Mouse (Mus musculus) hindbrain, embryonic 14.5 days (tissue): ENCODE data around the gene Gatad2b. TPM values are rescaled to one million over a fixed set of nuclear protein-coding genes. Genes with fewer than 3 reads are reported as not detected.
"Not testable (repeated sequence)": the region's sequence is repeated elsewhere in the genome, so short reads cannot be mapped to it uniquely, and the experiment has no call there.

Source experiments
- ATAC-seq: fragments of 200-750 bp; cut with Nextera tagmentation; 2 replicates; pipeline ENCODE4 v1.8.0; 2017; ENCODE audit warnings: moderate number of reproducible peaks, mild to moderate bottlenecking, moderate TSS enrichment, moderate library complexity; ENCODE audit not compliant: low FRiP score
- DNase-seq: peaks from one replicate; pipeline ENCODE4 v3.0.0-alpha.2; 2015; ENCODE audit warnings: low spot score
- H3K27ac ChIP-seq: fragments of 300-500 bp; sonication (generic); 2 replicates; pipeline ENCODE4 v1.5.1; 2014; ENCODE audit warnings: mild to moderate bottlenecking, moderate library complexity
- H3K27me3 ChIP-seq: fragments of 300-500 bp; sonication (generic); 2 replicates; pipeline ENCODE4 v1.6.1; 2014; ENCODE audit warnings: mild to moderate bottlenecking, low read length, mixed read lengths; ENCODE audit not compliant: control insufficient read depth, insufficient read depth
- H3K36me3 ChIP-seq: fragments of 300-500 bp; sonication (generic); replicated peaks from 2 replicates; pipeline ENCODE4 v1.6.1; 2014; ENCODE audit not compliant: control insufficient read depth, insufficient read depth
- H3K4me1 ChIP-seq: fragments of 300-500 bp; sonication (generic); replicated peaks from 2 replicates; pipeline ENCODE4 v1.6.1; 2014; ENCODE audit warnings: antibody characterized with exemption, low read length, mixed read lengths; ENCODE audit not compliant: control insufficient read depth, insufficient read depth
- H3K4me2 ChIP-seq: fragments of 300-500 bp; sonication (generic); replicated peaks from 2 replicates; pipeline ENCODE4 v1.6.1; 2014; ENCODE audit warnings: mild to moderate bottlenecking, moderate library complexity
- H3K4me3 ChIP-seq: fragments of 300-500 bp; sonication (generic); replicated peaks from 2 replicates; pipeline ENCODE4 v1.5.1; 2014; ENCODE audit warnings: mild to moderate bottlenecking, low read length
- H3K9ac ChIP-seq: fragments of 300-500 bp; sonication (generic); 2 replicates; pipeline ENCODE4 v1.6.1; 2014
- H3K9me3 ChIP-seq: fragments of 300-500 bp; sonication (generic); 2 replicates; pipeline ENCODE4 v1.6.1; 2016; ENCODE audit warnings: low read length; ENCODE audit not compliant: control insufficient read depth
- WGBS: fragments of 180-500 bp; shearing (Covaris S2); extraction: QIAGEN DNeasy Blood & Tissue Kit; methylation state at CpG from one replicate; pipeline ENCODE4 v1.1.7; 2014; 5-methylcytosine and 5-hydroxymethylcytosine counted together
- polyA plus RNA-seq: library from polyadenylated mRNA; unstranded; fragments of >200 nt; fragmentation: Nextera tagmentation; extraction: Ambion mirVana; gene quantifications from 2 replicates; pipeline ENCODE4 v1.2.1, GENCODE M21; 2014

Gatad2b gene
- polyA plus RNA-seq, 1 experiment from 2014 or later, result 14.7 TPM

GRCm38 (mm10) chr3:90275286-90275685 is 17.7 kb upstream of the Gatad2b start:
- no peaks in the 10 kb centered on the region for H3K9me3 ChIP-seq
- H3K4me1 ChIP-seq, result no peaks in the 10 kb centered on the region
- H3K27me3 ChIP-seq, result no peaks in the 10 kb centered on the region
- H3K9ac ChIP-seq, result no peak overlapping the region
- 92% methylated on average over 11 of the region's 11 CpGs for WGBS
- no peak overlapping the region for H3K4me2 ChIP-seq
- ATAC-seq (no peak), DNase-seq (no peak)
- H3K4me3 ChIP-seq, result no peak overlapping the region
- no peak overlapping the region for H3K27ac ChIP-seq
- H3K36me3 ChIP-seq, result peaks cover 77% of the 10 kb centered on the region

DNA sequence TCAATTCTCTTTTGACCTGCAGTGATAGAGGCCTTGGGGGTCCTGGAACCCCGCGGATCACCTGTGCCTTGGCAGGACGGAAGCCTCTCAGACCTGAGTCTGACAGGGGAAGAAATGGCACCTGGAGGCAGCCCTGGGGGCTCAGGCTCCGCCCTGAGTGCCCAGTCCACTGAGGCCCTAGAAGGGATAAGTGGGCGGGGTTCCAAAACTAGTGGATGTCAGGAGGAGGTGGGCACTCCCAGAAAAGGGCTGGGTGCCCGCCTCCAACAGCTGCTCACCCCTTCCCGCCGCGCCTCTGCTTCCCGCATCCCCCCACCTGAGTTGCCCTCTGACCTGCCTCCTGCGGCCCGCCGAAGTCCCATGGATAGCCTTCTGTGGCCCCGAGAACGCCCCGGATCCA is 16.1 kb upstream of the Gatad2b start:
- no peaks in the 10 kb centered on the region for H3K4me1 ChIP-seq
- no peak overlapping the region for H3K4me2 ChIP-seq
- 44% methylated on average over 16 of the region's 16 CpGs for WGBS
- no peak overlapping the region for H3K4me3 ChIP-seq
- no peaks in the 10 kb centered on the region for H3K9me3 ChIP-seq
- H3K9ac ChIP-seq, result no peak overlapping the region
- H3K36me3 ChIP-seq, result peaks cover 81% of the 10 kb centered on the region
- ATAC-seq (no peak), DNase-seq (no peak)
- H3K27ac ChIP-seq, result no peak overlapping the region
- H3K27me3 ChIP-seq, result no peaks in the 10 kb centered on the region

DNA sequence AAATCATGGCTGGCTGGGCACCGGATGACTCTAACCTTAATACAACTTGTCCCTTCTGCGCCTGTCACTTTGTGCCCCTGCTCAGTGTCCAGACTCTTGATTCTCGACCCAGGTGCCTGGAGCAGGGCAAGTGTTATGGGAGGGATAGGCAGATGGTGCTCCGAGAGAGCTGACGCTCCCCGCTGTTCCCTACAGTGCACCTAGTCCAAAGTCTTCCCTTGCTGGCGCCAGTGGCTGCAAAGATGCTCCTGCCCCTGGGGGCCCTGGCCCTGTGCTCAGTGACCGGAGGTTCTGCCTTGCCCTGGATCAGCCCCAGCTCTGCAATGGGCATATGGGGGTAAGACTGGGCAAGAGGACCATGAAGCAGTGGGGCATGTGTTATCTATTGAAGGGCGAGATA is 15.2 kb upstream of the Gatad2b start:
- H3K4me2 ChIP-seq, result no peak overlapping the region
- no peak overlapping the region for H3K9ac ChIP-seq
- no peak for DNase-seq
- H3K9me3 ChIP-seq, result no peaks in the 10 kb centered on the region
- no peaks in the 10 kb centered on the region for H3K4me1 ChIP-seq
- H3K27me3 ChIP-seq, result no peaks in the 10 kb centered on the region
- no peak for ATAC-seq
- H3K27ac ChIP-seq, result no peak overlapping the region
- H3K4me3 ChIP-seq, result no peak overlapping the region
- H3K36me3 ChIP-seq, result peaks cover 74% of the 10 kb centered on the region
- 95% methylated on average over 9 of the region's 9 CpGs for WGBS

- H3K36me3 ChIP-seq, result peaks cover 70% of the 10 kb centered on the region
These were observed 14.8 kb upstream of the Gatad2b start for GRCm38 (mm10) chr3:90278211-90278610.

GRCm38 (mm10) chr3:90279216-90279615 is 13.8 kb upstream of the Gatad2b start:
- Histone ChIP-seq H3K9ac (no peak overlapping the region), H3K4me3 (no peak overlapping the region), H3K4me2 (no peak overlapping the region), H3K27ac (no peak overlapping the region), H3K27me3 (no peaks in the 10 kb centered on the region), H3K4me1 (no peaks in the 10 kb centered on the region), H3K36me3 (peaks cover 61% of the 10 kb centered on the region), H3K9me3 (no peaks in the 10 kb centered on the region)
- 94% methylated on average over 9 of the region's 9 CpGs for WGBS
- ATAC-seq, result no peak
- DNase-seq, result no peak

More at GRCm38 (mm10) chr3:90278211-90278610, 14.8 kb upstream of the Gatad2b start:
- no peak for DNase-seq
- no peak overlapping the region for H3K4me2 ChIP-seq
- H3K27ac ChIP-seq, result no peak overlapping the region
- H3K9ac ChIP-seq, result no peak overlapping the region
- H3K4me3 ChIP-seq, result no peak overlapping the region
- no peaks in the 10 kb centered on the region for H3K27me3 ChIP-seq
- 93% methylated on average over 10 of the region's 10 CpGs for WGBS
- H3K4me1 ChIP-seq, result no peaks in the 10 kb centered on the region
- ATAC-seq, result no peak
- no peaks in the 10 kb centered on the region for H3K9me3 ChIP-seq

- no peaks in the 10 kb centered on the region for H3K4me1 ChIP-seq
- no peaks in the 10 kb centered on the region for H3K27me3 ChIP-seq
- H3K9me3 ChIP-seq, result no peaks in the 10 kb centered on the region
- H3K27ac ChIP-seq, result no peak overlapping the region
- no peak overlapping the region for H3K9ac ChIP-seq
- no peak overlapping the region for H3K4me3 ChIP-seq
- no peak overlapping the region for H3K4me2 ChIP-seq
- DNase-seq (no peak), ATAC-seq (no peak)
- WGBS, result 96% methylated on average over 7 of the region's 7 CpGs
- H3K36me3 ChIP-seq, result peaks cover 61% of the 10 kb centered on the region
These were observed 13.2 kb upstream of the Gatad2b start for GRCm38 (mm10) chr3:90279743-90280142.

GRCm38 (mm10) chr3:90280708-90281107 is 12.3 kb upstream of the Gatad2b start:
- Histone ChIP-seq H3K9ac (no peak overlapping the region), H3K4me3 (no peak overlapping the region), H3K27me3 (no peaks in the 10 kb centered on the region), H3K36me3 (peaks cover 55% of the 10 kb centered on the region), H3K27ac (no peak overlapping the region), H3K4me1 (no peaks in the 10 kb centered on the region), H3K4me2 (no peak overlapping the region), H3K9me3 (no peaks in the 10 kb centered on the region)
- WGBS, result 90% methylated on average over 9 of the region's 9 CpGs
- DNase-seq, result no peak
- no peak for ATAC-seq

DNA sequence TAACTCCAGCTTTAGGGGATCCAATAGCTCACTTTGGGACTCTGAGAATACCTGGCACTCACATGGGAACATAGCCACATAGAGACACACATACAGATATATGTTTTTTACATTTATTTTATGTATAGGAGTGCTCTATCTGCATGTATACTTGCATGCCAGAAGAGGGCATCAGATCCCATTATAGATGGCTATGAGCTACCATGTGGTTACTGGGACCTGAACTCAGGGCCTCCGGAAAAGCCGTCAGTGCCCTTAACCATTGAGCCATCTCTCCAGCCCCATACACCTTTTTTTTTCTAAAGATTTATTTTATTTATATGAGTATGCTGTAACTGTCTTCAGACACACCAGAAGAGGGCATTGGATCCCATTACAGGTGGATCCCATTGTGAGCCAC is 8.8 kb upstream of the Gatad2b start:
- WGBS, result 96% methylated on average over 2 of the region's 2 CpGs
- no peak overlapping the region for H3K4me3 ChIP-seq

DNA sequence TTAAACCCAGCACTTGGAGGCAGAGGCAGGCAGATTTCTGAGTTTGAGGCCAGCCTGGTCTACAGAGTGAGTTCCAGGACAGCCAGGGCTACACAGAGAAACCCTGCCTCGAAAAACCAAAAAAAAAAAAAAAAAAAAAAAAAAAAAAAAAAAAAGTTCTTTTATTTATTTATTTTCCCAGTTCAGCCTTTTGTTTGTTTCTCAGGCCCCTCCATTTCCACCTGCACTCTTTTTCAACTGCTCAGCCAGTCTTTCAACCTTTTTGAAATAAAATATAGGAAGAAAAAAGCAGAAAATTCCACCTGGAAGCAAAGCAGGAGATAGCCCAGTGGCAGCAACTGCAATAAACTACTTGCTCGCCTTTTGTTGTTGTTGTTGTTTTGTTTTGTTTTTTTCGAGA is 3.6 kb upstream of the Gatad2b start:
- H3K36me3 ChIP-seq, H3K9me3 ChIP-seq, DNase-seq, H3K4me3 ChIP-seq, H3K9ac ChIP-seq, H3K27me3 ChIP-seq, H3K27ac ChIP-seq, ATAC-seq, H3K4me2 ChIP-seq: not testable (repeated sequence)
- peaks cover 10% of the 10 kb centered on the region for H3K4me1 ChIP-seq
- 63% methylated on average over 2 of the region's 3 CpGs for WGBS

More for the DNA sequence above, 8.8 kb upstream of the Gatad2b start:
- no peak for ATAC-seq
- no peaks in the 10 kb centered on the region for H3K9me3 ChIP-seq
- H3K4me1 ChIP-seq, result no peaks in the 10 kb centered on the region
- H3K36me3 ChIP-seq, result peaks cover 22% of the 10 kb centered on the region
- no peak overlapping the region for H3K9ac ChIP-seq
- DNase-seq, result no peak
- H3K4me2 ChIP-seq, result no peak overlapping the region
- H3K27ac ChIP-seq, result no peak overlapping the region
- H3K27me3 ChIP-seq, result no peaks in the 10 kb centered on the region

- Histone ChIP-seq H3K36me3 (no peaks in the 10 kb centered on the region), H3K9me3 (no peaks in the 10 kb centered on the region), H3K4me2 (no peak overlapping the region), H3K4me1 (peaks cover 22% of the 10 kb centered on the region), H3K27ac (no peak overlapping the region), H3K9ac (no peak overlapping the region), H3K27me3 (no peaks in the 10 kb centered on the region), H3K4me3 (no peak overlapping the region)
- ATAC-seq (no peak), DNase-seq (no peak)
- WGBS, result 92% methylated on average over 1 of the region's 1 CpGs
These were observed 2.4 kb upstream of the Gatad2b start for GRCm38 (mm10) chr3:90290602-90291001.
